Mouse (Mus musculus) cerebellum, postnatal 25 days (tissue): ENCODE measurements at regions not wholly inside any gene's neighbourhood (a gene's known extent, or its start where the extent isn't known, plus 50 kb on each side); places are given as distances from the start of the nearest gene placed in this dataset.

Experiments used
- DNase-seq, 2 experiments: peaks; one replicate each; pipeline ENCODE4 v3.0.0; 2021; ENCODE audit warnings: mixed read lengths in 2 of 2

- DNase-seq: no peak
These were observed 768.0 kb downstream of the Gm826 start for GRCm38 (mm10) chr2:159565921-159566320.

- DNase-seq: peak; percentile 11 to 12
These were observed 767.5 kb downstream of the Gm826 start for GRCm38 (mm10) chr2:159566461-159566860.

GRCm38 (mm10) chr2:159568391-159568790 lies 765.6 kb downstream of the Gm826 start:
- DNase-seq: no peak

GRCm38 (mm10) chr2:159571862-159572261 lies 762.1 kb downstream of the Gm826 start:
- no peak for DNase-seq

GRCm38 (mm10) chr2:159575271-159575670 lies 758.7 kb downstream of the Gm826 start:
- DNase-seq: no peak

DNA sequence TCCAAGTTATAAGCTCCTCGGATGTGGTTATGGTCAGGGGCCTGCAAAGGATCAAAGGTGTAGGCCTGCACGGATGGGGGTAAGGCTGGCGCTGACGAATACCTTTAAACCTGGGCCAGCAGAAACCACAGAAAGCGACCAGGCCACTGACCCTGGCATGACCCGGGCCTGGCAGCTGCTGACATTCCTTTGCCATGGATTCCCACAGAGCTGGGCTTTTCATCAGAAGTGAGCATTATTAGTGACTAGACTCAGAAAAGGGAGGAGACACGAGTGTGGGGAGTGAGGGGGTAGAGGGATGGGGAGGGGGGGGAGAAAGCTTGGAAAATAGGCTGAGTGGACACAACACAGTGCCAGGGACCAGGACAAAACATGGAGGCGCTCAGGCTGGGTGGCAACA lies 750.9 kb downstream of the Gm826 start:
- no peak for DNase-seq

DNA sequence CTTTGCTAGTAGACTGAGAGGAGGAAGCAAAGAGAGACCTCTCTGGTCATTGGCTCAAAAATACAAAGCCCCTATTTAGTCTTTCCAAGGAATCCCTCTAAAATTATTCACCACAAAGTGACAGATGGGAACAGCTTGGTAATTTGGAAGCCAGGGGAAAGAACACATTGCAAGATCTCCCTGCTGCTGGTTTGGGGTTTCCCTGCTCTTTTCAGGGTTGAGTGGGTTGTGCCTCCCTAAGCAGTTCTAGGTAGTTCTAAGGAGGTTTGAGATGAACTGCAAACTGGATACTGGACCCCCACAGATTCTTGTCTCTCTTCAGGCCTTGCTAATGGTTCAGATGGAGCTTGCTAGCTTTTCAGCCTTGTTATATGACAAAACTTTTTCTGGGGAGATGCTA lies 749.3 kb downstream of the Gm826 start:
- DNase-seq: no peak

- peak in 1 of 2 experiments; percentile 4 for DNase-seq
These were observed 747.1 kb downstream of the Gm826 start for GRCm38 (mm10) chr2:159586697-159587473.

DNA sequence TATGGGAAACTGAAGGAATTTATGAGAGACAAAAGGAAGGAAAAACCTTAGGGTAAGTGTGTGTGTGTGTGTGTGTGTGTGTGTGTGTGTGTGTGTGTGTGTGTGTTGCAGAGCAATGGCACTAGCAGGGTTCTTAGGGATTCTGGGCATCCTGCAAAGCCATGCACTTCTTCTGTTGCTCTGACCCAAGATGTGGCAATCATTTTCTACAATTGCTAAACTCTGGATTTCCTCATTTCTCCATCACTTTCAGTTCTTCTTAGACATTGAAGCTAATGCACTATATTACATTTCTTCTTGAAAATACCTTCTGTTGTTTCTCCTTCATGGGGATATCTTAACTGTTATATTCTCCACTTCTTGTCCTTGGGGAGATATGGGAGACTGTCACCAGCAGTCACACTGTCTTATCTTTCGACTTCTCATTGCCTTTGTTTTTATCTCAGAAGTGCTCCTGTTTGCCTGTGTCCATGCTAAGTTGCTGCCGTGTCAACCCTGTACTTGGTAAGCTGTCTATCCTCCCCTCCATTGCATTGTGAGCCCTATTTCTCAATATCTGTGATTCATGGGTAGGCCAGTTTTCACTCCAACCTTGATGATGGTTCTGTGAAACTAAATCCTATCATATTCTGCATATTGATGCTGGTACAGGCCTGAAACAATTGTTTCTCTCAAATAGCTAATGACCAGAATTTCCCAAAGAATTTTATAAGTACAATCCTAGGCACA lies 742.4 kb downstream of the Gm826 start:
- DNase-seq: no peak

- no peak for DNase-seq
These were observed 741.1 kb downstream of the Gm826 start for GRCm38 (mm10) chr2:159592841-159593240.

- no peak for DNase-seq
These were observed 737.7 kb downstream of the Gm826 start for GRCm38 (mm10) chr2:159596285-159596684.

DNA sequence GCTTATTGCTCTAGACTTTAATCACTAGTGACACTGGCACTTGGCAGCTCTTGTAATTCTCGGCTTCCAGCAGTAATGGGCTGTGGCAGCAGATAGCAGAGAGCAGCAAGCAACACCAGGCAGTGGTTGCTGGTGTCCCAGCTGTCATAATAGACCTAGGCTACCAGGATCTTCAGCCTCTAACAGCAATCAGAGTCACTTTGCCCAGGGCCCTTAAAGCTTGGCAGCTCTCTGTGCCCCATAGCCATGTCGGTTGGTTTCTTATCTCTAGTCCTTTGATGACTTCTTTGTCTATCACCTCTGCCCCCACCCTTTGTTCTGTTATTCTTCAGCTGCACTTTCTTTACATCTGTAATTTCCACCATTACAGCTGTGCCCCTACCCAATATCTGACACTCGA lies 735.9 kb downstream of the Gm826 start:
- no peak for DNase-seq

DNA sequence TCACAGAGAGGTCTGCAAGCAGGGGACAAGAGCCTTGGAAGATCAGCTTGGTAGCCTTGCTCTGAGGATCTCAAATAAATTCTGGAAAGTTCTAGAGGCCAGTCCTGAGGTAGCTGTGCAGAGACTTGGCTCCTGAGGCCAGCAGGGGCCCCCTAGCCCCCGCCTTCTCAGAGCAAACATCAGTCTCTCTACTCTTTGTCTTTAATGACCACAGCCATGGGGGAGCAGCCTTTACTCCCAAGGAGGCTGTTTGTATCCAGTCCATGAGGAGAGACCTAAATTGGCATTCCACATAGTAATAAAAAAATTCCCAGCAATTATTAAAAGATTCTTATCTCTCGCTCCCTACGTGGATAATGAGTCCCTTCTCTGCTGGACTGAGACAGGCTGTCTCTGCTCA lies 726.8 kb downstream of the Gm826 start:
- no peak for DNase-seq

DNA sequence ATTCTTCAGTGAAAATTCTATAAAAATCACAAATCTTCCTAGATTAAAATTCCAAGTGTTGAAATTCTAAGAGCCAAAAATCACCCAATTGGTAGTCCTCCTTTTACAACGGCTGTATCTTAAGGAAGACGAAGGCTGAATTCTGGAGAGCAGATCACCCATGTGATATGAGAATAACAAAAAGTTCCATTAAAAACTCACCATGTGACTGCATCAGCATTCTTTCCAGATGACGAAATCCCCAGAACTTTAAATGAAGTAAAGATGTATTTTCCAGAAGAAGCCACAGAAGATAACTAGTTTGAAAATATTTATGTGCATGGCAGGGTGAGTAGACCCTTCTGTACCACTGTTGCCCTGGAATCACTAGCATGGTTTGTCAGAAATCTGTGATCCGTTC lies 723.5 kb downstream of the Gm826 start:
- no peak for DNase-seq

DNA sequence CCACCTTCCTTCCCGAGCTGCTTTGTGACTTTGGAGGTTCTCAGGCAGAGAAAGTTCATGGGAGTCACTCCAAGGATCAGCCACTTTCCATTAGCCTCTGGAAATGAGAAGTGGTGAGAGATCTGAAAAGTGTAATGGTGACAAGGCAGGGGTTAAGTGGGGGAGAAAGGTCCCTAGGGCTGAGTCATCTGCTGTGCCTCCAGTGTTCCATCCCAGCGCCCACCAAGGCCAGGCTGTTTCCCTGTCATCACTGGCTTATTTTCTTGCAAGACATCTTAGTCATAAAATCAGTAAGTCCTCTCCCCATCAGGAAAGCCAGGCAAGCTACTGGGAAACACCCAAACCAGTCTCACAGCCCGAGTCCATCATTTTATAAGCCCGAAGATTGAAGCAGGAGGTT lies 717.3 kb downstream of the Gm826 start:
- no peak for DNase-seq

DNA sequence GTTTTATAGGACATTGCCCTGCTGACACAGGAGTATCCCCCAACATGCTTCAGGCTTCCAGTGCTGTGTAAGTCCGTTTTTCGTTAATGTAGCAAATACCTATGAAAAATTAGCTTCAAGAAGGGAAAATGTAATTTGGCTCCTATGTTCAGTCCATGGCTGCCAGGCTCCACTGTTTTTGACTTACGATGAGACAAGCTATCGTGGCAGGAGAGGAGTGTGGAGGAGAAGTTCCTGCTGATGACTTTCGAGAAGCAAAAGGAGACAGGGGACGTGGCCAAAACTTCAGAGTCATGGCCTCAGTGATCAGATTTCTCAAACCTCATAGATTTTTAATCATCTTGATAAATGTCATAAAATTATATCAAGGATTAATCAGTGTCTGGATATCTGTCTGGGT lies 712.7 kb downstream of the Gm826 start:
- no peak for DNase-seq

DNA sequence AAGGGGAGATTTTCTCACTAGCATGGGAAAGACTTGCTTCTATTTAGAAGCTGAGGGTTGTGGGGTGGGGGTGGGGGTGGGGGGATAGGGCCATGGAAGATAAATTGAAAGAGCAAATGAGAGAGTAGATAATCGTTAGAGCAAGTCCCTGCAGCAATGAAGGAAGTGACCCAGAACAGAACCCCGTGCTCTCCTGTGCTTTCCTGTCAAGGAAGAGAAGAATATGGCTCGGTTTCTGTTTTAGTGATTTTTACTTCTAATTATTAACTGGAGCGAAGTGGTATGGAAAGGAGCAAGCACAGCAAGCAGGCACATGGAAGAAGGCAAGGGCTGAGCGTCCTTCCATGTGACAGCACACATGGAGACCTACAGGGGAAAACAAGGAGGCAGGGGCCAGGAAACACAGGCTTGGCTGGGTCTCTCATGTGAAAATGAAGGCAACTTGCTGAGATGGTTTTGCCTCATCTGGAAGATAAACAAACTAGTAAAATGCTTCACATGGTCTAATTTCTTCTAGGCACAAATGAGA lies 711.8 kb downstream of the Gm826 start:
- DNase-seq: no peak

DNA sequence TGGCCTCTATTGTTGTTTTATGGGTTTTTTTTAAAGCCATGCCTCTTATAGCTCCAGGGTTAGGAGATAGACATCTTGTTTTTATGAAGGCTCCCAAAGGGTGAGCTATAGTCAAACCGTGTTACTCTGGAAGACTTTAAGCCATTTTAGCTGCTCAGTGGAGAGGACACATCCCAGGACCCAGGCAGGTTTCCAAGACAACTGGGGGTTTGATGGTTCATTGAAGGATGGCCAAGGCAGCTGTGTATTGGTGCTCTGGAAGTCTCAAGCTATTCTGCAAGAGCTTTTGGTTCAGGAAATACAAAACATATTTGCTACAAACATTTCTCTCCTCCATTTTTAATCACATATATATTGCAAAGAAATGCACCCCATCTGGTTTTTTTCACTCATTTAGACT lies 708.7 kb downstream of the Gm826 start:
- no peak for DNase-seq

- DNase-seq: peak in 1 of 2 experiments; percentile 6
These were observed 688.1 kb downstream of the Gm826 start for GRCm38 (mm10) chr2:159645861-159646260.

- no peak for DNase-seq
These were observed 687.4 kb downstream of the Gm826 start for GRCm38 (mm10) chr2:159646595-159646994.

- no peak for DNase-seq
These were observed 681.7 kb downstream of the Gm826 start for GRCm38 (mm10) chr2:159652243-159652642.

DNA sequence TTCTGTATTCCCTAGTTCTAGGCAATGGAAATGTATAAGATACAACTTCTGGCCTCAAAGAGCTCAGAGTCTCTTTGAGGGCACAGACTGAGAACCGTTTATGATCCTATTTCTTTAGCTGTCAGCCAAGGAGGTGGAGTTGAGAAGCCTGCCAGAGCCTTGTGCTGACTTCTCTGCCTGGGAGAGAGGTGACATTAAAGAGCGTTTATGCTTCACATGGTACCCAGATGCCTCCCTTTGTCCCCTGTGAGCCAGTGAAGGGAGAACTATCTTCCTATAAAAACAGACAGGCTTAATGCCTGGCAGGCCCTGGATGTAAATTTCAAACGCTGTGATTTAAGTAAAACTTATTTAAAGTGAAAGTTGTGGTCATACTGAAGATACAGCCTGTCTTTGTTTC lies 657.1 kb downstream of the Gm826 start:
- no peak for DNase-seq

DNA sequence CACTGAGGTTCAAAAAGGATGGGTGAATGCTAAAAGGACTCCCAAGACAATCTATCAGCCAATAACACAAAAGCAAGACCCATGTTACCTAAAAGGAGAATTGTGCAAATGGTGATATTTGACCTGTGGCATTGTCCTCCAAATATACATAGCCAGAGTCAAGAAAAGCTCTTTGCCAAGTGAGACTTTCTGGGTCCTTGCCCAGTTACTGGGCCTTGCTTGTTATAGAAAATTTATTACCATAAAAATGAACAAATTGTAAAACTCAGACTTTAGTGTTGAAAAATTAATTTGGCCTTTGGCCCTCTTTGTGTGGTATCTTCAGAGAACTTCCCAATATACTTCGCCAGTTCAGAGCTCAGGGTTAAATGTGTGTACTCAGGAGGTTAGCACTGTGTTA lies 653.3 kb downstream of the Gm826 start:
- DNase-seq: no peak

- DNase-seq: no peak
These were observed 630.9 kb downstream of the Gm826 start for GRCm38 (mm10) chr2:159703100-159703499.
